Mouse (Mus musculus) B cell, adult 67 days (primary cell): ENCODE data around the gene Nlrc5. TPM values are rescaled to one million over a fixed set of nuclear protein-coding genes. Genes with fewer than 3 reads are reported as not detected.

Experiments
- total RNA-seq, 2 experiments: library from RNA; stranded (reverse); gene quantifications; 4 replicates each; pipeline ENCODE4 v1.2.4; 2023

Gene Nlrc5
- total RNA-seq: 10 to 100 TPM; 86.9 to 95.0 TPM

DNA sequence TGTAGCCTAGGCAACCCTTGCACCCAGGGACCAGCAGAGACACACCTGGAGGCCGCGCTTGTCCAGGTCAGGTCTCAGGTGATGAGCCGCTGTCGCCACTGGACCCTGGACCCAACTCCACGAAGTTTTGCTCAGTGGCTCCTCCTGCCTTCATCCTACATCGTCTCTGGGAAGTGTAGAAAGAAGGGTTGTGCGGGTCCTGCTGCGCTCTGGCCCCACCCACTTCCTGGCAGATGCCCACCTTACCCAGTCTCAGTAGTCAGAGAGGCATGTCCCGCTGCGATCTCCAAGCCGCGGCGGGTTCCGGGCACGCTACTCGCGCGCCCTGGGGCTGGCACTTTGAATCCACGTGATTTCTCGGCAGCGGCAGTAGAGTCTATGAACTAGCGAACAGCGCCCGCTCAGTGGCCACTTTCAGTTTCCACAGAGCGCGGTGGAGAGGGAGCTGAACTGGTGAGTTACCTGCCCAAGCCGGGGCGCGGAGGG is at the start of gene Nlrc5:
TSS of gene Nlrc5 (plus strand) at position 376 of the 486 bp plus-strand sequence.

DNA sequence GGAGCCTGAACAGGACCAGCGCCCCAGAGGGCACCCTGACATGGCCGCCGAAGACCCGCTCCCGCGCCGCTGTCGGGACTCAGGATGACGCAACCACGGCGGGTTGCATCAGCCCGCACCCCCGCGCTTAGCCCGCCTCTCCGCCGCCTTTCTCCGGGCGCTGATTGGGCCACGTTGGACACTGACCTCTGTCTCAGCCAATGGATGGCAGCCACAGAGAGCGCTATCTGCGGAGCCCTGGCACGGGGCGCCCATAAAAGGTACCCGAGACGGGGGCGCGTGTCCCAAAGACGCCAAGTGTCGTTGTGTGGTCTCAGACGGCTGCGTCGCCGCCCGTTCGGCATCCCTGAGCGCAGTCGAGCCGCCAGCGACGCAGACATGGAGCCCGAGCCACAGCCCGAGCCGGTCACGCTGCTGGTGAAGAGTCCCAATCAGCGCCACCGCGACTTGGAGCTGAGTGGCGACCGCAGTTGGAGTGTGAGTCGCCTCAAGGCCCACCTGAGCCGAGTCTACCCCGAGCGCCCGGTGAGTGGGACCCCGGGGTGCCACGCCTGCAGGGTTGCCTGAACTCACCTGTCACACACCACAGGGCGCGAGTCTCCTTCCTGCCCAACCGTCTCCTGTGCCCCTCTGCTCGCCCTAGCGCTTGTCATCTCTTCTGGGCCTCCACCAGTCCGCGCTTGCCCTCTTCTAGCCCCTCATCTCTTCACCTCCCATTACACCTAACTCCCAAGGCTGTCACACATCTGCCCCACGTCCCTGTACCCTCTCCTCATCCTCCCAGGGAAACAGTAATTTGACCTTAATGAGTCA is 47.7 kb upstream of the Nlrc5 start, which contains the start of gene Herpud1:
TSS of gene Herpud1 (plus strand) at position 225 of the 813 bp plus-strand sequence.

DNA sequence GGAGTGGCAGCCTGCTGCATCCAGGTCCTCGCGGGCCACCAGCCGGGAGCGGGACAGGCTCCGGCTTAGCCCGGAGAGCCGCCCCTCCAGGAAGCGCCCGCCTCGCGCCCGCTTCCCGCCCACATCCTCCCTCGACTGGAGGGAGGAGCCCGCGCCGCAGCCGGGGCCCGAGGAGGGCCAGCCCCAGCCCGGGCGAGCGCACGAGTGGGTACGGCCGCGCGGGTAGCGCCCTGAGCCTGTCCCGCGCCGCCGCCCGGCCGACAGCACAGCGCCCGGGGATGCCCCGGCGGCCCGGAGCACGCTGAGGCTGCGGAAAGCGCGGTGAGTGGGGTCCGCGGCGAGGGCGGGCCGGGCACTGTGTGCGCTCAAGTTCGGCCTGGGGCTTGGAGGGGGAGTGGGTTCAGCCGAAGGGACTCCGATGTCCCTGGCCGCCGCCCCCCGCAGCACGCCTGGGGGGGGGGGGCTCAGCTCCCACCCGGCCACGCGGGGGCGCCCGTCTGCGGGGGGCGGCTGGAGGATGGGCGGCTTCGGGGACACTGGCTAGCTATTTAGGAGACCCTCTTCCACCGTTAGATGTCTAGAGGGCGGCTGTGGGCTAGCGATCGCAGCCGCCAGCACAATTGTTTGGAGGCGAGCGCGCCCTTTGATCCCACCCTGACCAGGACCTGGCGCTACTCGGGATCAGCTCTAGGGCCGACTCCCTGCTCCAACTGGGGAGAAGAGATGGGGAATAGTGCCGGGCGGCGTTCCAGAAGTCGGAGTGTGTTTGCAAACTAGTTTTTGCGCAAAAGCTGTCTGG is 98.9 kb downstream of the Nlrc5 start, which contains the start of gene Cpne2:
TSS of gene Cpne2 (plus strand) at position 118 of the 799 bp plus-strand sequence.

Other genes starting within 250 kb of the Nlrc5 start
- gene Nup93, start 219.8 kb upstream of the Nlrc5 start, total RNA-seq: 10 to 100 TPM; 32.1 to 32.4 TPM
- 1 to 10 TPM in 1 of 2 experiments, under 1 TPM in 1; 0.78 to 1.2 TPM for gene Slc12a3, start 105.2 kb upstream of the Nlrc5 start, total RNA-seq
- gene Herpud1, start 47.9 kb upstream of the Nlrc5 start, total RNA-seq: 100 to 1,000 TPM; 166 to 220 TPM
- not detected for gene Cpne2, start 98.6 kb downstream of the Nlrc5 start, total RNA-seq
- gene Rspry1, start 167.6 kb downstream of the Nlrc5 start, total RNA-seq: 10 to 100 TPM; 31.6 to 33.0 TPM
- gene Fam192a, start 167.6 kb downstream of the Nlrc5 start, total RNA-seq: 10 to 100 TPM; 39.5 to 53.4 TPM
- 100 to 1,000 TPM in 1 of 2 experiments, 10 to 100 TPM in 1; 88.8 to 102 TPM for gene Arl2bp, start 232.2 kb downstream of the Nlrc5 start, total RNA-seq